Mouse (Mus musculus): ENCODE data around the gene Cnnm4. TPM values are rescaled to one million over a fixed set of nuclear protein-coding genes. Genes with fewer than 3 reads are reported as not detected.
"Not testable (repeated sequence)": the region's sequence is repeated elsewhere in the genome, so short reads cannot be mapped to it uniquely, and the experiment has no call there.

Gene Cnnm4
- polyA plus RNA-seq, 1 experiment from 2014 or later, result 2.7 TPM

- WGBS (ENCODE audit: insufficient replicate concordance), result 70% methylated on average over 8 of the region's 8 CpGs
- Histone ChIP-seq H3K4me3 (ENCODE audit: low read depth, low read length) (no peak overlapping the region), H3K27me3 (ENCODE audit: control insufficient read depth, insufficient read depth, low read depth, low read length) (no peaks in the 10 kb centered on the region), H3K4me2 (ENCODE audit: low read depth, low read length) (no peak overlapping the region), H3K27ac (ENCODE audit: low read length) (no peak overlapping the region), H3K36me3 (ENCODE audit: control insufficient read depth, insufficient read depth) (peaks cover under 1% of the 10 kb centered on the region; the same call in 1 of the 2 replicates), H3K9me3 (replicated peaks; ENCODE audit: control insufficient read depth, low read length) (no peaks in the 10 kb centered on the region), H3K9ac (ENCODE audit: low read depth, low read length) (no peak overlapping the region), H3K4me1 (ENCODE audit: control insufficient read depth, low read depth, low read length) (peaks cover 2% of the 10 kb centered on the region)
- ATAC-seq (ENCODE audit: low read depth), result no peak
Observed at GRCm38 (mm10) chr1:36530485-36530884, 59.1 kb downstream of the Cnnm4 start.

GRCm38 (mm10) chr1:36530962-36531361 lies 59.5 kb downstream of the Cnnm4 start:
- peaks cover 2% of the 10 kb centered on the region for H3K4me1 ChIP-seq (ENCODE audit: control insufficient read depth, low read depth, low read length)
- 79% methylated on average over 7 of the region's 7 CpGs for WGBS (ENCODE audit: insufficient replicate concordance)
- H3K4me2 ChIP-seq (ENCODE audit: low read depth, low read length), result no peak overlapping the region
- no peaks in the 10 kb centered on the region for H3K27me3 ChIP-seq (ENCODE audit: control insufficient read depth, insufficient read depth, low read depth, low read length)
- H3K4me3 ChIP-seq (ENCODE audit: low read depth, low read length), result no peak overlapping the region
- H3K36me3 ChIP-seq (ENCODE audit: control insufficient read depth, insufficient read depth), result no peaks in the 10 kb centered on the region
- ATAC-seq (ENCODE audit: low read depth), result no peak
- H3K27ac ChIP-seq (ENCODE audit: low read length), result no peak overlapping the region
- no peak overlapping the region for H3K9ac ChIP-seq (ENCODE audit: low read depth, low read length)
- no peaks in the 10 kb centered on the region for H3K9me3 ChIP-seq (replicated peaks; ENCODE audit: control insufficient read depth, low read length)

- ATAC-seq (ENCODE audit: low read depth), result no peak
- no peaks in the 10 kb centered on the region for H3K9me3 ChIP-seq (replicated peaks; ENCODE audit: control insufficient read depth, low read length)
- 91% methylated on average over 12 of the region's 12 CpGs for whole genome bisulfite sequencing (ENCODE audit: insufficient replicate concordance)
- peaks cover 2% of the 10 kb centered on the region for H3K4me1 ChIP-seq (ENCODE audit: control insufficient read depth, low read depth, low read length)
- no peak overlapping the region for H3K9ac ChIP-seq (ENCODE audit: low read depth, low read length)
- H3K27me3 ChIP-seq (ENCODE audit: control insufficient read depth, insufficient read depth, low read depth, low read length), result no peaks in the 10 kb centered on the region
- H3K36me3 ChIP-seq (ENCODE audit: control insufficient read depth, insufficient read depth), result no peaks in the 10 kb centered on the region
- H3K4me2 ChIP-seq (ENCODE audit: low read depth, low read length), result no peak overlapping the region
- H3K27ac ChIP-seq (ENCODE audit: low read length), result no peak overlapping the region
- H3K4me3 ChIP-seq (ENCODE audit: low read depth, low read length), result no peak overlapping the region
Observed at GRCm38 (mm10) chr1:36531461-36531860, 60.0 kb downstream of the Cnnm4 start.

GRCm38 (mm10) chr1:36533546-36533945 lies 62.1 kb downstream of the Cnnm4 start:
- Histone ChIP-seq H3K9me3 (replicated peaks; ENCODE audit: control insufficient read depth, low read length) (no peaks in the 10 kb centered on the region), H3K9ac (ENCODE audit: low read depth, low read length) (no peak overlapping the region), H3K36me3 (ENCODE audit: control insufficient read depth, insufficient read depth) (no peaks in the 10 kb centered on the region), H3K27me3 (ENCODE audit: control insufficient read depth, insufficient read depth, low read depth, low read length) (no peaks in the 10 kb centered on the region), H3K4me1 (ENCODE audit: control insufficient read depth, low read depth, low read length) (no peaks in the 10 kb centered on the region; the same call in none of the 2 replicates), H3K4me3 (ENCODE audit: low read depth, low read length) (no peak overlapping the region), H3K27ac (ENCODE audit: low read length) (no peak overlapping the region), H3K4me2 (ENCODE audit: low read depth, low read length) (no peak overlapping the region)
- 77% methylated on average over 6 of the region's 6 CpGs for WGBS (ENCODE audit: insufficient replicate concordance)
- no peak for ATAC-seq (ENCODE audit: low read depth)

GRCm38 (mm10) chr1:36534595-36535058 lies 63.2 kb downstream of the Cnnm4 start:
- 53% methylated on average over 6 of the region's 6 CpGs for WGBS (ENCODE audit: insufficient replicate concordance)

GRCm38 (mm10) chr1:36535477-36536396 lies 64.3 kb downstream of the Cnnm4 start:
- H3K36me3 ChIP-seq (ENCODE audit: control insufficient read depth, insufficient read depth), result no peaks in the 10 kb centered on the region
- H3K4me3 ChIP-seq (ENCODE audit: low read depth, low read length), result no peak overlapping the region
- H3K4me1 ChIP-seq (ENCODE audit: control insufficient read depth, low read depth, low read length), result no peaks in the 10 kb centered on the region; the same call in 1 of the 2 replicates
- ATAC-seq (ENCODE audit: low read depth), result no peak
- no peak overlapping the region for H3K4me2 ChIP-seq (ENCODE audit: low read depth, low read length)
- H3K9ac ChIP-seq (ENCODE audit: low read depth, low read length), result no peak overlapping the region
- H3K27me3 ChIP-seq (ENCODE audit: control insufficient read depth, insufficient read depth, low read depth, low read length), result no peaks in the 10 kb centered on the region
- no peak overlapping the region for H3K27ac ChIP-seq (ENCODE audit: low read length)
- WGBS (ENCODE audit: insufficient replicate concordance), result 76% methylated on average over 11 of the region's 11 CpGs
- no peaks in the 10 kb centered on the region for H3K9me3 ChIP-seq (replicated peaks; ENCODE audit: control insufficient read depth, low read length)

More at GRCm38 (mm10) chr1:36534595-36535058, 63.2 kb downstream of the Cnnm4 start:
- Histone ChIP-seq H3K9ac (ENCODE audit: low read depth, low read length) (no peak overlapping the region), H3K4me2 (ENCODE audit: low read depth, low read length) (no peak overlapping the region), H3K36me3 (ENCODE audit: control insufficient read depth, insufficient read depth) (no peaks in the 10 kb centered on the region), H3K4me1 (ENCODE audit: control insufficient read depth, low read depth, low read length) (no peaks in the 10 kb centered on the region; the same call in 1 of the 2 replicates), H3K4me3 (ENCODE audit: low read depth, low read length) (no peak overlapping the region), H3K9me3 (replicated peaks; ENCODE audit: control insufficient read depth, low read length) (no peaks in the 10 kb centered on the region), H3K27ac (ENCODE audit: low read length) (no peak overlapping the region), H3K27me3 (ENCODE audit: control insufficient read depth, insufficient read depth, low read depth, low read length) (no peaks in the 10 kb centered on the region)
- no peak for ATAC-seq (ENCODE audit: low read depth)

GRCm38 (mm10) chr1:36536397-36536728 lies 64.9 kb downstream of the Cnnm4 start:
- no peak for ATAC-seq (ENCODE audit: low read depth)
- 69% methylated on average over 8 of the region's 8 CpGs for WGBS (ENCODE audit: insufficient replicate concordance)
- H3K9me3 ChIP-seq (replicated peaks; ENCODE audit: control insufficient read depth, low read length), result no peaks in the 10 kb centered on the region

GRCm38 (mm10) chr1:36536783-36537182 lies 65.4 kb downstream of the Cnnm4 start, which contains the start of gene Ankrd23:
Ankrd23 (minus strand) TSS chr1:36536883.
- not testable (repeated sequence) for H3K4me2 ChIP-seq (ENCODE audit: low read depth, low read length); H3K4me3 ChIP-seq (ENCODE audit: low read depth, low read length); H3K9ac ChIP-seq (ENCODE audit: low read depth, low read length); ATAC-seq (ENCODE audit: low read depth); H3K27ac ChIP-seq (ENCODE audit: low read length); H3K27me3 ChIP-seq (ENCODE audit: control insufficient read depth, insufficient read depth, low read depth, low read length); H3K4me1 ChIP-seq (ENCODE audit: control insufficient read depth, low read depth, low read length); H3K36me3 ChIP-seq (ENCODE audit: control insufficient read depth, insufficient read depth); H3K9me3 ChIP-seq (replicated peaks; ENCODE audit: control insufficient read depth, low read length)
- 78% methylated on average over 9 of the region's 9 CpGs for WGBS (ENCODE audit: insufficient replicate concordance)

More at GRCm38 (mm10) chr1:36536397-36536728, 64.9 kb downstream of the Cnnm4 start:
- H3K4me1 ChIP-seq (ENCODE audit: control insufficient read depth, low read depth, low read length), result no peaks in the 10 kb centered on the region; the same call in 1 of the 2 replicates
- H3K4me2 ChIP-seq (ENCODE audit: low read depth, low read length), result no peak overlapping the region
- H3K27me3 ChIP-seq (ENCODE audit: control insufficient read depth, insufficient read depth, low read depth, low read length), result no peaks in the 10 kb centered on the region
- H3K27ac ChIP-seq (ENCODE audit: low read length), result no peak overlapping the region
- no peak overlapping the region for H3K4me3 ChIP-seq (ENCODE audit: low read depth, low read length)
- H3K36me3 ChIP-seq (ENCODE audit: control insufficient read depth, insufficient read depth), result 0 out of 2 replicates have a peak, but pooled peaks cover 1% of the 10 kb centered on the region
- H3K9ac ChIP-seq (ENCODE audit: low read depth, low read length), result no peak overlapping the region

- Histone ChIP-seq H3K9me3 (replicated peaks; ENCODE audit: control insufficient read depth, low read length) (no peaks in the 10 kb centered on the region), H3K9ac (ENCODE audit: low read depth, low read length) (no peak overlapping the region), H3K4me3 (ENCODE audit: low read depth, low read length) (no peak overlapping the region), H3K36me3 (ENCODE audit: control insufficient read depth, insufficient read depth) (peaks cover 9% of the 10 kb centered on the region; the same call in 1 of the 2 replicates), H3K4me1 (ENCODE audit: control insufficient read depth, low read depth, low read length) (no peaks in the 10 kb centered on the region; the same call in 1 of the 2 replicates), H3K27ac (ENCODE audit: low read length) (peak overlapping the region; percentile 10; the same call in 1 of the 2 replicates), H3K4me2 (ENCODE audit: low read depth, low read length) (no peak overlapping the region), H3K27me3 (ENCODE audit: control insufficient read depth, insufficient read depth, low read depth, low read length) (no peaks in the 10 kb centered on the region)
- no peak for ATAC-seq (ENCODE audit: low read depth)
- WGBS (ENCODE audit: insufficient replicate concordance), result 66% methylated on average over 4 of the region's 4 CpGs
Observed at GRCm38 (mm10) chr1:36538727-36539126, 67.3 kb downstream of the Cnnm4 start.

Measured in liver, embryonic 16.5 days (tissue).